Mouse (Mus musculus) brain, embryonic 14.5 days (tissue): ENCODE measurements around the gene Wdr73.

Experiments used
- CTCF ChIP-seq: fragments of 200-500 bp; IDR thresholded peaks from 2 replicates; pipeline ENCODE4 v1.5.1; 2012; ENCODE audit warnings: inconsistent platforms, mild to moderate bottlenecking, moderate library complexity, borderline replicate concordance; ENCODE audit not compliant: insufficient read depth, insufficient read length; ENCODE audit errors: extremely low read depth
- POLR2A ChIP-seq: fragments of 200-500 bp; IDR thresholded peaks from 2 replicates; pipeline ENCODE4 v1.6.1; 2012; ENCODE audit warnings: mild to moderate bottlenecking, inconsistent platforms, borderline replicate concordance; ENCODE audit not compliant: poor library complexity, insufficient read depth, insufficient read length, severe bottlenecking; ENCODE audit errors: extremely low read depth

DNA sequence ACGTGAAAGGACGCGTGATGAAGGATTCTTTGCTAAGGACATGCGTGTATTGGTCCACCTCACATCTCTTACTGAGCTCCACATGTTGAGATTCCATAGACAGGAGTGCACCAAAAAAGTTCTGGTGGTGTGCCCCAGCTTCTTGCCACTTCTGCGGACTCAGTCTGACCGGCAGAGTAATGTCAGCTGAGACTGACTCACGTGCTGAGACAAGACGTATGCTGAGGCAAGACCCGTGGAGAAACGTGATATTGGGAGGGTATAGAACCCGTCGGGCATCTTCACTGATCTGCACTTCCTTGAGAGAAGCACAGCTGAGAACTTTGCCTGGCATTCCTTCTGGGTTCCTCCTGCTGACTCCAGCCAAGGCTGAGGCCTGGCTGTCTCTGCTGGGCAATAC lies 56.4 kb downstream of the Wdr73 start:
- TF ChIP-seq POLR2A (no peak), CTCF (no peak)
